Mouse (Mus musculus) frontal cortex, adult (tissue): ENCODE results near the gene Adora3.
A peak's percentile ranks its signal among the peaks of the same experiment; 100 is the strongest.

Experiments
- ATAC-seq: cut with Nextera tagmentation; 2 replicates; pipeline ENCODE4 v1.9.2; 2017; ENCODE audit warnings: mild to moderate bottlenecking, moderate library complexity, mixed read lengths; ENCODE audit not compliant: low TSS enrichment

Adora3 gene

GRCm38 (mm10) chr3:105876022-105876421 is 5.4 kb downstream of the Adora3 start:
- ATAC-seq, result no peak

GRCm38 (mm10) chr3:105877252-105877803 is 6.7 kb downstream of the Adora3 start:
- peak; percentile 79 for ATAC-seq

GRCm38 (mm10) chr3:105877919-105878318 is 7.3 kb downstream of the Adora3 start:
- no peak for ATAC-seq

- no peak for ATAC-seq
Measured at GRCm38 (mm10) chr3:105878751-105879150, 8.1 kb downstream of the Adora3 start.

GRCm38 (mm10) chr3:105880419-105880818 is 9.8 kb downstream of the Adora3 start:
- no peak for ATAC-seq

- no peak for ATAC-seq
Measured at GRCm38 (mm10) chr3:105882105-105882504, 11.4 kb downstream of the Adora3 start.

GRCm38 (mm10) chr3:105883111-105883510 is 12.5 kb downstream of the Adora3 start:
- ATAC-seq, result no peak

- ATAC-seq, result no peak
Measured at GRCm38 (mm10) chr3:105888961-105889360, 18.3 kb downstream of the Adora3 start.

GRCm38 (mm10) chr3:105890220-105890619 is 19.6 kb downstream of the Adora3 start:
- ATAC-seq, result peak; percentile 64

- no peak for ATAC-seq
Measured at GRCm38 (mm10) chr3:105891141-105891540, 20.5 kb downstream of the Adora3 start.

GRCm38 (mm10) chr3:105891760-105892571 is 21.3 kb downstream of the Adora3 start:
- peak; percentile 70 for ATAC-seq

GRCm38 (mm10) chr3:105892572-105893495 is 22.2 kb downstream of the Adora3 start:
- peak; percentile 15; the same call in 1 of the 2 replicates for ATAC-seq

GRCm38 (mm10) chr3:105893941-105894391 is 23.3 kb downstream of the Adora3 start:
- ATAC-seq, result 0 out of 2 replicates have a peak, but pooled peaks have one; percentile 13

- no peak for ATAC-seq
Measured at GRCm38 (mm10) chr3:105894601-105895592, 24.2 kb downstream of the Adora3 start.

GRCm38 (mm10) chr3:105896811-105897210 is 26.2 kb downstream of the Adora3 start:
- no peak for ATAC-seq

GRCm38 (mm10) chr3:105898325-105898724 is 27.7 kb downstream of the Adora3 start:
- ATAC-seq, result no peak

- no peak for ATAC-seq
Measured at GRCm38 (mm10) chr3:105898861-105899260, 28.2 kb downstream of the Adora3 start.

GRCm38 (mm10) chr3:105899394-105900147 is 28.9 kb downstream of the Adora3 start:
- ATAC-seq, result peak; percentile 91

- no peak for ATAC-seq
Measured at GRCm38 (mm10) chr3:105900266-105900665, 29.6 kb downstream of the Adora3 start.

GRCm38 (mm10) chr3:105900716-105901115 is 30.1 kb downstream of the Adora3 start:
- no peak for ATAC-seq
